Mouse (Mus musculus) forebrain, embryonic 13.5 days (tissue): ENCODE results near the gene Adgrf5. TPM values are rescaled to one million over a fixed set of nuclear protein-coding genes. Genes with fewer than 3 reads are reported as not detected.
"Not testable (repeated sequence)": the region's sequence is repeated elsewhere in the genome, so short reads cannot be mapped to it uniquely, and the experiment has no call there.

Experiments
- ATAC-seq: fragments of 200-750 bp; cut with Nextera tagmentation; 2 replicates; pipeline ENCODE4 v1.8.0; 2017
- H3K27ac ChIP-seq: fragments of 300-500 bp; sonication (generic); 2 replicates; pipeline ENCODE4 v1.5.1; 2015; ENCODE audit warnings: inconsistent platforms, mild to moderate bottlenecking, moderate library complexity
- H3K27me3 ChIP-seq: fragments of 300-500 bp; sonication (generic); 2 replicates; pipeline ENCODE4 v1.6.1; 2015; ENCODE audit warnings: mild to moderate bottlenecking, inconsistent platforms
- H3K36me3 ChIP-seq: fragments of 300-500 bp; sonication (generic); 2 replicates; pipeline ENCODE4 v1.6.1; 2015; ENCODE audit warnings: mild to moderate bottlenecking, inconsistent platforms; ENCODE audit not compliant: poor library complexity, severe bottlenecking
- H3K4me1 ChIP-seq: fragments of 300-500 bp; sonication (generic); 2 replicates; pipeline ENCODE4 v1.6.1; 2015; ENCODE audit warnings: inconsistent platforms
- H3K4me2 ChIP-seq: fragments of 300-500 bp; sonication (generic); 2 replicates; pipeline ENCODE4 v1.6.1; 2015; ENCODE audit warnings: inconsistent platforms, mild to moderate bottlenecking, moderate library complexity
- H3K4me3 ChIP-seq: fragments of 300-500 bp; sonication (generic); 2 replicates; pipeline ENCODE4 v1.5.1; 2015; ENCODE audit warnings: mild to moderate bottlenecking, inconsistent platforms
- H3K9ac ChIP-seq: fragments of 300-500 bp; sonication (generic); 2 replicates; pipeline ENCODE4 v1.6.1; 2015; ENCODE audit warnings: mild to moderate bottlenecking, inconsistent platforms
- H3K9me3 ChIP-seq: fragments of 300-500 bp; sonication (generic); replicated peaks from 2 replicates; pipeline ENCODE4 v1.6.1; 2016; ENCODE audit warnings: inconsistent platforms
- WGBS: fragments of 180-500 bp; shearing (Covaris S2); methylation state at CpG from one replicate; pipeline ENCODE4 v1.1.7; 2015; 5-methylcytosine and 5-hydroxymethylcytosine counted together
- polyA plus RNA-seq: library from polyadenylated mRNA; unstranded; fragments of >200 nt; fragmentation: Nextera tagmentation; extraction: Ambion mirVana; gene quantifications from 2 replicates; pipeline ENCODE4 v1.2.1, GENCODE M21; 2015

Gene Adgrf5
- polyA plus RNA-seq, 1 experiment from 2014 or later = 6.6 TPM

DNA sequence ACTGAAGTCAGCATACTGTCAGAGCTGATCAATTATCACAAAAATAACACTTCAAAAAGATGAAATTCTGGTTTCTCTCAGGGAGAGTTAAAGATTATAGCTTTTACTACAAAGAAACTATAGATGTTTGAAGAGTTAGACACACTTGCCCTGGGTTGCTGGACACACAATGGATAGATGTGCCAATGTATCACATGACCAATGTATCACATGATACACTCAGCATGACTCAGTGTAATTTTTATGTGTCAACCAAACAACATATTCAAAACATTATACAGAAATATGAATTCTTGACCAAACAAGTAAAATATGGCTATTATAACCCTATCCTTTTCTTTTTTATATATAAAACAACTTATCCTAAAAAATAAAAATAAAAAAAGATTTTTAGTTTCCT lies 117.4 kb downstream of the Adgrf5 start:
- Histone ChIP-seq H3K9me3 (no peaks in the 10 kb centered on the region), H3K4me1 (no peaks in the 10 kb centered on the region), H3K9ac (no peak overlapping the region), H3K4me3 (no peak overlapping the region), H3K27me3 (no peaks in the 10 kb centered on the region), H3K27ac (no peak overlapping the region), H3K36me3 (no peaks in the 10 kb centered on the region), H3K4me2 (no peak overlapping the region)
- no peak for ATAC-seq

DNA sequence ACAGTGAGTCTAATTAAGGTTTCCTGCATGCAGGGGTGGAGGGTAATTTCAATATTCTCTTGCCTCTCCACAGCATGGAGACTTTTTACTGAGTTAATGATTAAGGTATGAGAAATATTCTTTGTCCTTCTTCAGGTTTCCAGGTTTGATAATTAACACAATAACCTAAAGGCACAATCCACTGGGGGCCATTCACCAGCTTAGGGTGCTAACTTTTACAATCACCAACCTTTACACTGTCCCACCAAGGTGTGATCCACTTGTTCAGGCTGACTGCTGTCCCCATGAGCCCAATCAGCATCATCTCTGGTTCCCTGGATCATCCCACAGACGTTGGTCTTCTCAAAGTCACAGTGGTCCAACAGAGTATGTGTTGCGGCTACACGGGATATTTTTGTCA lies 125.7 kb downstream of the Adgrf5 start:
- Histone ChIP-seq H3K27ac (no peak overlapping the region), H3K9ac (no peak overlapping the region), H3K27me3 (no peaks in the 10 kb centered on the region), H3K4me1 (no peaks in the 10 kb centered on the region), H3K9me3 (no peaks in the 10 kb centered on the region), H3K4me3 (no peak overlapping the region), H3K36me3 (no peaks in the 10 kb centered on the region), H3K4me2 (no peak overlapping the region)
- no peak for ATAC-seq
- 88% methylated on average over 3 of the region's 3 CpGs for WGBS

DNA sequence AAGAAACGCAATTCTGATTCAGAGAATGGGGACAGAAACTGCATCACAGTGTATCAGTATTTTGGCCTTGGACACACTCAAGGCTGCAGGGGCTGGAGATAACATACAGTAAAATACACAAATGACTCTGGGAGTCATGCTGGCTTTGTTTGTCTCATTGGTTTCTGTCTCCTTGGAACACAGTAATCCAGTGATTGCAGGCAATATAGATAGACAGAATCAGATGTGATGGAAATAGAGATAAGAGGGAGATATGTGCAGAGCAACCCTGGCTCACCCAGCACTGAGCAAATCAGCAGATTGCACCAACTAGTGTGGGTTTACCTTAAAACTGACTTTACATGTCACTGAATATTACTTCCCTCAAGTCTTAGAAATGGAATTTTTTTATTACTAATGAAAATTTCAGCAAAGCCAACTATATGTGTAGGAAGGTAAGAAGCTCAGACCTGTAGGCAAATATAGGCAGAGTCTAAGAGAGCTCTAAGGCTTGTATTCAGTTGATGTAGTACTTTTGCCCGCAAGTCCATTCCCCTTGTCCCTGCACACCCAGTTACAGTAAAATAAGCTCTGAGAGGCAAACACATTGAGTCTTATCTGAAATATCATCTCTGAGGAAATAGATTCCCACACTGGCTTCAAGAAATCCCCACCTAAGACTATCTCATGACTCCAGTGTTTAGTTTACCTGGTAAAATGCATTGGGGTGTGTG lies 128.3 kb downstream of the Adgrf5 start:
- no peak overlapping the region for H3K4me2 ChIP-seq
- no peak overlapping the region for H3K9ac ChIP-seq
- no peak for ATAC-seq
- H3K4me3 ChIP-seq = no peak overlapping the region
- 95% methylated on average over 2 of the region's 2 CpGs for WGBS
- no peaks in the 10 kb centered on the region for H3K9me3 ChIP-seq
- no peaks in the 10 kb centered on the region for H3K36me3 ChIP-seq
- no peaks in the 10 kb centered on the region for H3K4me1 ChIP-seq
- no peaks in the 10 kb centered on the region for H3K27me3 ChIP-seq
- no peak overlapping the region for H3K27ac ChIP-seq

DNA sequence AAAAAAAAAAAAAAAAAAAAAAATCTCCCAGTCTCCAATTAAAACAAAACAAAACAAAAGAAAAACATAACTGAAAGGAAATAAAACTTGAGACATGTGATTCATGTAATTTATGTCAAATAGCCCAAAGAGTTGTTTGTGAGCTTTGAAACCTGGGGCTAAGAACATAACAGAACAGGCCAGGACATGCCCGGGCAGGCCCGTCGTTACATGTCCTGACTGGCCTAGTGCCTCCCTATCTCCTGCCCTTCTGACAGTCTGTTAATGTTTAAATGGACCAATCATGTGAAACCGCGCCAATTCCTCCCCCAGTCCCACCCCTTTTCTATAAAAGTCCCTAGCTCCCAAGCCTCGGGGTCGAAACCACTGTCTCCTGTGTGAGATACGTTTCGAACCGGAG lies 130.1 kb downstream of the Adgrf5 start:
- H3K4me3 ChIP-seq, H3K9me3 ChIP-seq, ATAC-seq, H3K4me2 ChIP-seq, H3K36me3 ChIP-seq, H3K27ac ChIP-seq, H3K27me3 ChIP-seq, H3K9ac ChIP-seq, H3K4me1 ChIP-seq: not testable (repeated sequence)
- 95% methylated on average over 8 of the region's 10 CpGs for WGBS

DNA sequence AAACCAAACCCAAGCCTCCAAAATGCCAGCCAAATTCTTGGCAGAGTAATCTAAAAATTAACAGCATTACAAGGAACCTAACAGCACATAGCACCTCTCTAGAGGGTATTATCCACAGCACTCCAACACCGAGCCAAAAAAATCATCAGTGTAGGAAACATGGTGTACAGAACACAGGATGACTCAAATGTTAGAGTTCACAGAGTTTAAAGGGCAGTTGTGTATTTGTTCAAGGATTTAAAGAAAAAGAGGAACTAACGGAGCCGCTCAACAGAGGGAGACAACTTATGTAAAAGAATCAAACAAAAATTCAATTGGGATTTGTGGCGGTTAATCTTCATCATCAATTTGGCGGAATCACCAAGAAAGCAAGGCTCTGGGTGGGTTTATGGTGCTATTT lies 135.3 kb downstream of the Adgrf5 start:
- Histone ChIP-seq H3K4me1 (no peaks in the 10 kb centered on the region), H3K9ac (no peak overlapping the region), H3K4me2 (no peak overlapping the region), H3K27me3 (no peaks in the 10 kb centered on the region), H3K27ac (no peak overlapping the region), H3K9me3 (no peaks in the 10 kb centered on the region), H3K36me3 (no peaks in the 10 kb centered on the region), H3K4me3 (no peak overlapping the region)
- 94% methylated on average over 5 of the region's 5 CpGs for WGBS
- ATAC-seq = no peak

DNA sequence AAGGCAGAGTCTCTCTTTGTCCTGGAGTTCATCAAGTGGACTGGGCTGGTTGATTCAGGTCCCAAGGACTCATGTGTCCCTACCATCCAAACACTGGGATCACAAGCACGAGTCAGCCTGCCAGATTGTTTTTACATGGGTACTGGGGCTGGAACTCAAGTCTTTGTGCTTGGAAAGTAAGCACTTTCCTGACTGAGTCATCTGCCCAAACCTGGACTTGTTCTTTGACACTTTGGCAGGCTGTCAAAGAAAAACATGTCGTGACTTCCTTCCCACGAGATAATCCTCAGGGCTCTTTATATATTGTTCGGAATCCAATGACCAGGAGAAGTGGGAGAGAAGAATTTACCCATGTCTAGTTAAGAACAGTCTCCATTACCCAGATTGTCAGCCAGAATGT lies 137.3 kb downstream of the Adgrf5 start:
- Histone ChIP-seq H3K4me2 (no peak overlapping the region), H3K27ac (no peak overlapping the region), H3K9me3 (no peaks in the 10 kb centered on the region), H3K27me3 (no peaks in the 10 kb centered on the region), H3K9ac (no peak overlapping the region), H3K4me3 (no peak overlapping the region), H3K4me1 (no peaks in the 10 kb centered on the region), H3K36me3 (no peaks in the 10 kb centered on the region)
- 86% methylated on average over 4 of the region's 4 CpGs for WGBS
- ATAC-seq = no peak

DNA sequence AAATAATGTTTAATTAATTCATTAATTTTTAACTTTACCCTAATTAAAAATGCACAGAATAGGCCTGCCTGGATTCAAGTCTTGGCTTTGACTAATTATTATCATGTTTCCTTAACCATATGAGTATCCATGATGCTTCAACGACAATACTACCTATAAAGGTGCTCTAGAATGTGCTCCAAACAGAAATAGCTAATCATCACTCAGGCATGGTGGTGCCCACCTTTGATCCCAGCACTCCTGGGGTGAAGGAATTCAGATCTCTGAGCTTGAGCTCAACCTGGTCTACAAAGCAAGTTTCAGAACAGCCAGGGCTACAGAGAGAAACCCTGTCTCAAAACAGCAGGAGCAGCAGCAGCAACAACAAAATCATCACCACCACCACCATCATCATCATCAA lies 140.3 kb downstream of the Adgrf5 start:
- H3K9me3 ChIP-seq = no peaks in the 10 kb centered on the region
- no peak overlapping the region for H3K9ac ChIP-seq
- H3K4me2 ChIP-seq = no peak overlapping the region
- no peak overlapping the region for H3K27ac ChIP-seq
- ATAC-seq = no peak
- no peak overlapping the region for H3K4me3 ChIP-seq
- no peaks in the 10 kb centered on the region for H3K36me3 ChIP-seq
- WGBS = 84% methylated on average over 1 of the region's 1 CpGs
- H3K27me3 ChIP-seq = no peaks in the 10 kb centered on the region
- H3K4me1 ChIP-seq = no peaks in the 10 kb centered on the region

DNA sequence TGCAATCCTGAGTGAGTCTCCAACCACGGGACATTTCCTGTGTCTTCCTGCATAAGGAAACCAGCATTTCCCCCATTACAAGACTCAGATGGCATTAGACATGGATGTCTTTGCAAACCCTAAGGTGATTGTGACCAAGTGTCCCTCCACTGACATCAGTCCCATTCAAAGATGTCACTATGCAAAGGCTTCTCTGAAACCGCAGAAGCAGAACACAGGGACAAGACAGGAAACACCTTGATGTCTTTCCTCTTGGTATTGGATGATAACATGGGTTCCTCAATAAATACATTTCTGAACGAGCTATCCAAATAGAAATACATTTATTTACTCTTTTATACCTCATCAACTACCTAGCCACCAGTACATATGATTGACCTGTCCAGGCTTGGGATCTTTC lies 141.0 kb downstream of the Adgrf5 start:
- Histone ChIP-seq H3K36me3 (no peaks in the 10 kb centered on the region), H3K4me1 (no peaks in the 10 kb centered on the region), H3K4me3 (no peak overlapping the region), H3K27me3 (no peaks in the 10 kb centered on the region), H3K4me2 (no peak overlapping the region), H3K9ac (no peak overlapping the region), H3K9me3 (no peaks in the 10 kb centered on the region), H3K27ac (no peak overlapping the region)
- WGBS = 89% methylated on average over 3 of the region's 3 CpGs
- ATAC-seq = no peak

DNA sequence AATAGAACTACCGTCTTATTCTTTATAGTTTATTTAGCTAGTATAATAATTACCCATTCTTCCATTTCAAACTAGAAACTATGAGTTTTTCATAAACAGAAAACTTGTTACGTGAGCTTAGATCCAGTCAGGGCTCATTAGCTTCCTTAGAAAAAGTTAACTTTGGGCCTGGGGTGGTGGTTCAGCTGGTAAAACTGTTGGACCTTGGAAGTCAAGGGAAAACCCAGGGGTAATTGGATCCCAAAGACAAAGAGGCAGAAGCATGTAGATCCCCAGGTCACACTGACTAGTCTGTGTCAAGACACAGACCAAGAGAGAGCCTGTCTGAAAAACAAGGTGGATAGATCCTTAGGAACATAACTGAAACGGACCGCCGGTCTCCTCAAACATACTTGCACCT lies 141.4 kb downstream of the Adgrf5 start:
- Histone ChIP-seq H3K36me3 (no peaks in the 10 kb centered on the region), H3K4me2 (no peak overlapping the region), H3K4me3 (no peak overlapping the region), H3K9me3 (no peaks in the 10 kb centered on the region), H3K4me1 (no peaks in the 10 kb centered on the region), H3K9ac (no peak overlapping the region), H3K27ac (no peak overlapping the region), H3K27me3 (no peaks in the 10 kb centered on the region)
- 97% methylated on average over 5 of the region's 5 CpGs for WGBS
- ATAC-seq = no peak

DNA sequence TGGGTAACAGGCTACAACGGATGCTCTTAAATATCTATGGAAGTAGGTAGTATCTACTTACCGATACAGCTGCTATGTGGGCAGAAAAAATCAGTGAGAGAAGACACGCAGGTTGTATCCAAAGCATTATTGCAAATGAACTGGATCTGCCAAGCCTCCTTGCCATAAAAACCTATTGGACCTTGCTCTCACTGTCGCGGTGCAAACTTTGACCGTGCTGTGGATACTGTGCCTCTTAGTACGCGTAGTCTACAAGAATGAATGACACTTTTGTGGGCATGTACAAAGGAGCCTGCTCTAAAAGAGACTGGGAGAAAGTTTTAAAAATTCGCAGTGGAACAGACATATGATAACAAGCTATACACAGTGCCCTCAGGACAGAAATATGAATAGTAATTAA lies 142.3 kb downstream of the Adgrf5 start, which contains the start of gene Mep1a:
TSS of gene Mep1a (minus strand) at position 221 of the 400 bp plus-strand sequence.
- Histone ChIP-seq H3K4me1 (no peaks in the 10 kb centered on the region), H3K4me2 (no peak within 1 kb of the TSS), H3K4me3 (no peak within 1 kb of the TSS), H3K36me3 (no peaks in the 10 kb centered on the region), H3K27ac (no peak within 1 kb of the TSS), H3K9me3 (no peaks in the 10 kb centered on the region), H3K27me3 (no peaks in the 10 kb centered on the region), H3K9ac (no peak within 1 kb of the TSS)
- 88% methylated on average over 9 of the region's 9 CpGs for WGBS
- ATAC-seq = no peak

DNA sequence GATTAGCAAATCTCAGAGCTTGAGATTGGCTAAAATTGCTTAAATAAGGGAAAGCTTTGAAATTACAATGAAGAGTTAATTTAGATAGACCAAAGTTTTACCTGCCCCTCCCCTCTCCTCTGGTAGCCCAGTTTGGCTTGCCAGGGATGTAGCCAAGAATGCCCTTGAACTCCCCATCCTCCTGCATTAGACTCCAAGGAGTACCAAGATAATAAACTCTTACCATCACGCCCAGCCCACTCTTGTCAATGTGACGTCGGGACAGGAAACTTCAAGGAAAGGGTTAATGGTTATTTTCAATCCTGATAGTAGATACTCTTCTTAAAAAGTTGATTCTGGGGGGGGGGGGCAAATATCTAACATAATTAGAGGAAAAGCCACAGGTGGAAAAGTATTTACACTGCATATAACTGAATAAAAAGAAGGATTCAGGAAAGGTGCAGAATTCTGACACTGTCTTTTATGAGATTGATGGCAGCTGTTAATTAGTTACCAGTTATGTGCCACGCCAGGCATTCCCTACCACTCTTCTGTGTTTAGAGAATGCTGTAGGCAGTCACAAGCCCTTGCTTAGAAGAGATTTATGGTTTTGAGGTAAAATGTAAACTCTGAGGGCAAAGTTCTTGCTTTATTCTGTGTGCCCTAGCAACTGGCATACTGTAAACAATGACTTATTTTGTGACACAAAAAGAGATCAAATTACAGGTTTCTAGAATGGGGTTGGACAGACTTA lies 143.8 kb downstream of the Adgrf5 start:
- Histone ChIP-seq H3K4me1 (no peaks in the 10 kb centered on the region), H3K9me3 (no peaks in the 10 kb centered on the region), H3K36me3 (no peaks in the 10 kb centered on the region), H3K27ac (no peak overlapping the region), H3K4me2 (no peak overlapping the region), H3K4me3 (no peak overlapping the region), H3K9ac (no peak overlapping the region), H3K27me3 (no peaks in the 10 kb centered on the region)
- ATAC-seq = no peak
- 73% methylated on average over 4 of the region's 4 CpGs for WGBS

DNA sequence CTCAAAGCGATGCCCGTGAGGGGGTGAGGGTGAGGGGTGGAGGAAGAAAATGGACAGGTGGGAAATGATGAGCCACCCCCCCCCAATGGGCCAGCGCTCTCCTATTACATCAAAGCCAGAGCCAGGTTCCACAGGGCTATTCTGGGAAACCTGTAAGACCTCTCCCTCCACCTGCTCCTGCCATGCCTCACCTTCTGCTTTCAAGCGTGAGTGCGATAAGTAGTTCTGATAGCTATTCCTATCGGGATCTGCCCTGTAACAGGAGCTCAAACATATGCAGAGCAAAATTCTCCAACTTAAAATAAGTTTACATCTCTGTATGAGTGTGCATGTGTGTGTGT lies 144.3 kb downstream of the Adgrf5 start:
- Histone ChIP-seq H3K36me3 (no peaks in the 10 kb centered on the region), H3K4me1 (no peaks in the 10 kb centered on the region)
- 74% methylated on average over 6 of the region's 6 CpGs for WGBS

More for the DNA sequence above, 144.3 kb downstream of the Adgrf5 start:
- no peaks in the 10 kb centered on the region for H3K27me3 ChIP-seq
- no peak overlapping the region for H3K9ac ChIP-seq
- ATAC-seq = no peak
- H3K9me3 ChIP-seq = no peaks in the 10 kb centered on the region
- H3K4me2 ChIP-seq = no peak overlapping the region
- no peak overlapping the region for H3K27ac ChIP-seq
- H3K4me3 ChIP-seq = no peak overlapping the region
